Mouse (Mus musculus) left cerebral cortex, postnatal 10 days (tissue): ENCODE measurements around the gene Plcg2. TPM values are rescaled to one million over a fixed set of nuclear protein-coding genes. Genes with fewer than 3 reads are reported as not detected.

Source experiments
- DNase-seq, 2 experiments: peaks; one replicate each; pipeline ENCODE4 v3.0.0; 2021 to 2022; ENCODE audit warnings: low spot score in 2 of 2, mixed read lengths in 1 of 2; ENCODE audit errors: extremely low spot score in 1 of 2
- intact Hi-C: fragments of 180-260 bp; cut with DNase I; formaldehyde crosslinking; loops from one replicate; pipeline ENCODE4 v1.15.1; 2025
- microRNA-seq: library from miRNA; unstranded; fragments of <30 nt; microRNA quantifications from one replicate; pipeline ENCODE4 v1.2.0, GENCODE M21; 2022
- total RNA-seq, 2 experiments: library from RNA; stranded (reverse); gene quantifications; 2 replicates each; pipeline ENCODE4 v1.2.3; 2021

Plcg2 gene
- total RNA-seq, 2 experiments from 2014 or later, result 2.7 to 2.8 TPM

GRCm38 (mm10) chr8:117667349-117668124 lies 169.4 kb downstream of the Plcg2 start:
- intact Hi-C loops, result no loop called here

GRCm38 (mm10) chr8:117670461-117670860 lies 172.4 kb downstream of the Plcg2 start:
- intact Hi-C loops, result no loop called here
- DNase-seq, result no peak

More at GRCm38 (mm10) chr8:117667349-117668124, 169.4 kb downstream of the Plcg2 start:
- DNase-seq, result no peak

- intact Hi-C loops, result no loop called here
Observed at GRCm38 (mm10) chr8:117672558-117672957, 174.5 kb downstream of the Plcg2 start.

GRCm38 (mm10) chr8:117673430-117673830 lies 175.3 kb downstream of the Plcg2 start, which contains the start of gene Sdr42e1:
Sdr42e1 (minus strand) TSS chr8:117673689.
- intact Hi-C loops, result no loop called here
- peak; percentile 10 to 38 for DNase-seq

More at GRCm38 (mm10) chr8:117672558-117672957, 174.5 kb downstream of the Plcg2 start:
- DNase-seq, result no peak

- intact Hi-C loops, result no loop called here
Observed at GRCm38 (mm10) chr8:117675171-117675570, 177.1 kb downstream of the Plcg2 start.

GRCm38 (mm10) chr8:117676460-117676859 lies 178.4 kb downstream of the Plcg2 start:
- intact Hi-C loops, result no loop called here
- DNase-seq, result no peak

More at GRCm38 (mm10) chr8:117675171-117675570, 177.1 kb downstream of the Plcg2 start:
- DNase-seq, result no peak

GRCm38 (mm10) chr8:117677011-117677410 lies 178.9 kb downstream of the Plcg2 start:
- DNase-seq, result no peak

GRCm38 (mm10) chr8:117678650-117679049 lies 180.6 kb downstream of the Plcg2 start:
- intact Hi-C loops, result no loop called here

More at GRCm38 (mm10) chr8:117677011-117677410, 178.9 kb downstream of the Plcg2 start:
- intact Hi-C loops, result no loop called here

GRCm38 (mm10) chr8:117683925-117684472 lies 185.9 kb downstream of the Plcg2 start:
- no peak for DNase-seq
- intact Hi-C loops, result no loop called here

More at GRCm38 (mm10) chr8:117678650-117679049, 180.6 kb downstream of the Plcg2 start:
- no peak for DNase-seq

- intact Hi-C loops, result no loop called here
- no peak for DNase-seq
Observed at GRCm38 (mm10) chr8:117684504-117684903, 186.4 kb downstream of the Plcg2 start.

Small RNAs within 50 kb of the gene (microRNA-seq; reads per million reads assigned to microRNA genes)
- gene Gm27361 (not detected), gene Mir7077 (1.7 reads per million), gene Mir7078 (not detected)

Other genes starting within 250 kb of the Plcg2 start
- 100 to 1,000 TPM; 369 to 379 TPM for gene Cmip, start 241.2 kb upstream of the Plcg2 start, total RNA-seq
- gene Sdr42e1, start 175.4 kb downstream of the Plcg2 start, total RNA-seq, result 1 to 10 TPM; 4.1 to 4.9 TPM
- gene Hsd17b2, start 203.6 kb downstream of the Plcg2 start, total RNA-seq, result under 1 TPM in 1 of 2 experiments, not detected in 1; 0.56 TPM